Mouse (Mus musculus) hindbrain, postnatal 0 days (tissue): ENCODE measurements around the gene Wt1. TPM values are rescaled to one million over a fixed set of nuclear protein-coding genes. Genes with fewer than 3 reads are reported as not detected.

ENCODE experiments used
- ATAC-seq: fragments of 200-750 bp; cut with Nextera tagmentation; 2 replicates; pipeline ENCODE4 v1.8.0; 2017; ENCODE audit warnings: mild to moderate bottlenecking, moderate TSS enrichment, moderate library complexity
- DNase-seq: peaks from one replicate; pipeline ENCODE4 v3.0.0-alpha.2; 2015; ENCODE audit warnings: low spot score
- H3K27ac ChIP-seq: fragments of 300-500 bp; sonication (generic); 2 replicates; pipeline ENCODE4 v1.5.1; 2014; ENCODE audit warnings: mild to moderate bottlenecking
- H3K27me3 ChIP-seq: fragments of 300-500 bp; sonication (generic); 2 replicates; pipeline ENCODE4 v1.6.1; 2014; ENCODE audit warnings: low read length, mixed read lengths; ENCODE audit not compliant: insufficient read depth
- H3K36me3 ChIP-seq: fragments of 300-500 bp; sonication (generic); 2 replicates; pipeline ENCODE4 v1.6.1; 2014; ENCODE audit warnings: low read length, mixed read lengths; ENCODE audit not compliant: insufficient read depth
- H3K4me1 ChIP-seq: fragments of 300-500 bp; sonication (generic); 2 replicates; pipeline ENCODE4 v1.6.1; 2014; ENCODE audit warnings: antibody characterized with exemption, low read length, mixed read lengths; ENCODE audit not compliant: insufficient read depth
- H3K4me2 ChIP-seq: fragments of 300-500 bp; sonication (generic); 2 replicates; pipeline ENCODE4 v1.6.1; 2014; ENCODE audit warnings: low read depth, mild to moderate bottlenecking, low read length, moderate library complexity, mixed read lengths
- H3K4me3 ChIP-seq: fragments of 300-500 bp; sonication (generic); 2 replicates; pipeline ENCODE4 v1.5.1; 2014; ENCODE audit warnings: low read length
- H3K9ac ChIP-seq: fragments of 300-500 bp; sonication (generic); replicated peaks from 2 replicates; pipeline ENCODE4 v1.6.1; 2014; ENCODE audit warnings: mild to moderate bottlenecking, low read length, moderate library complexity, mixed read lengths
- H3K9me3 ChIP-seq: fragments of 300-500 bp; sonication (generic); 2 replicates; pipeline ENCODE4 v1.6.1; 2016; ENCODE audit warnings: low read length, mixed read lengths
- CTCF ChIP-seq: IDR thresholded peaks from 2 replicates; pipeline ENCODE4 v1.5.1; 2016; ENCODE audit warnings: antibody characterized with exemption, control low read depth, low read depth
- WGBS: fragments of 180-500 bp; shearing (Covaris S2); extraction: QIAGEN DNeasy Blood & Tissue Kit; methylation state at CpG from one replicate; pipeline ENCODE4 v1.1.7; 2014; 5-methylcytosine and 5-hydroxymethylcytosine counted together
- polyA plus RNA-seq: library from polyadenylated mRNA; unstranded; fragments of >200 nt; fragmentation: Nextera tagmentation; extraction: Ambion mirVana; gene quantifications from 2 replicates; pipeline ENCODE4 v1.2.1, GENCODE M21; 2015
- total RNA-seq: library from RNA; depleted of rRNA; stranded (reverse); fragments of >200 nt; gene quantifications from 2 replicates; pipeline ENCODE4 v1.2.3, GENCODE M21; 2014

The Wt1 gene
- total and polyA plus RNA-seq, 2 experiments from 2014 or later, result 0.56 to 1.9 TPM

DNA sequence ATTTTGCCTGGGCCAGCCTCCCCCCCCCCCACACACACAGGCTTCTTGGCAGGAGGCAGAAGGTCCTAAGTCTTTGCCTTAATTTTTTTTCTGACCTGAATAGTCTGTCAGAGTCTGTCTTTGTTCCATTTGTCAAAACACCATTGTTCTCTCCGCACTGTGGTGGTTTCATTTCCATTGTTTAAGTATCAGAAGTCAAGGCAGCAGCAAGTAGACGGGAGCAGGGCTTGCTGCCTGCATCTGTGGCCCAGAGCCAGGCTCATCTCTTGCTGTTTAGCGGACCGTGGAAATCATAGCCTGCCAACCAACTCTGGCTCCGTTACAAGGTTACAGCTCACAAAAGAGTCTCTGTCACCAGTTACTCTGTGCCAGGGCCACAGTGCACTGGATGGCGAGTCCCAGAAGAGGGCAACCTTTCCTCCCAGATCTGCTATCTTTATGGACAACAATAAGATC is 17.6 kb upstream of the Wt1 start:
- H3K27me3 ChIP-seq, result peaks cover 10% of the 10 kb centered on the region; the same call in 1 of the 2 replicates
- peak; percentile 96 for DNase-seq
- WGBS, result 5% methylated on average over 6 of the region's 6 CpGs

DNA sequence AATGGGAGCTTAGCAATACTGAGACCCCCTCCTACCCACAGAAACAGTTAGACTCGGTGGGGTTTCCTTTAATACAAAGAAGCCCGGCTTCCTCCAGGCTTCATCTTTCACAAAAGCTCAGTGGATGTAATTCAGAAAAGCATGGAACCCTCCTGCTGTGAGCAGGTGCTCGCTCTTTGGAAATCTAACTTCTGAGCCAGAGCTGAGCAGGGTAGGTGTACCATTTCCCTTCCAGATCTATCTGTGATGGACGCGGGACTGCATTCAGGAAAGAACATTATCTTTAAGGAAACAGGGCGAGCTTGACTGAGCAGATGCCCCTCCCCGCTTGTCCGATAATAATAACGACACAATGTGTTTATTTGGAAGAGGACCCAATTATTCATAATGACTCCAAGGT is 12.3 kb upstream of the Wt1 start:
- Histone ChIP-seq H3K27ac (no peak overlapping the region), H3K36me3 (no peaks in the 10 kb centered on the region), H3K4me3 (no peak overlapping the region), H3K4me2 (no peak overlapping the region), H3K27me3 (peaks cover 31% of the 10 kb centered on the region), H3K9me3 (no peaks in the 10 kb centered on the region), H3K4me1 (no peaks in the 10 kb centered on the region), H3K9ac (no peak overlapping the region)
- DNase-seq (no peak), ATAC-seq (no peak)
- WGBS, result 10% methylated on average over 9 of the region's 9 CpGs
- TF ChIP-seq CTCF, result no peak

More for the DNA sequence above, 17.6 kb upstream of the Wt1 start:
- H3K9ac ChIP-seq, result no peak overlapping the region
- no peak overlapping the region for H3K27ac ChIP-seq
- peak; percentile 66 for TF ChIP-seq CTCF
- ATAC-seq, result peak; percentile 97
- no peak overlapping the region for H3K4me2 ChIP-seq
- H3K9me3 ChIP-seq, result no peaks in the 10 kb centered on the region
- no peaks in the 10 kb centered on the region for H3K36me3 ChIP-seq
- no peaks in the 10 kb centered on the region for H3K4me1 ChIP-seq
- no peak overlapping the region for H3K4me3 ChIP-seq

DNA sequence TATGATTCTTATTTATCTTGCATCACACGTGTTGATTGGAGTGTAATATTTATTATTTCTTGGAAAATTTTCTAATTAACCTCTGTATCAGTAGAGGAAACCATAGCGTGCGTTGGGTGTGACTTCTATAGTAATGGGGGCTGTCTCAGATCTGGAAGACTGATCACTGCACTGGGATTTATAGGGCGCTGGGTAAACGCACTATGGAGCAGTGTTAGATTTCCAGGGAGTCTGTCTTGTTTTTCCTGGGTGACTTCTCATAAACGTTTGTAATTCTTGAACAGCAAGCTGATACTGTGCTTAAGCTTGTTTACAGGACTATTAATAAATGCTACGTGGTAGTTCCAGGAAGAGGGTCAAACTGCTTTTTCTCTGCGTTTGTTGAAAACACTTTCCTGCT is 8.7 kb upstream of the Wt1 start:
- Histone ChIP-seq H3K27ac (no peak overlapping the region), H3K9me3 (no peaks in the 10 kb centered on the region), H3K4me3 (no peak overlapping the region), H3K4me2 (no peak overlapping the region), H3K36me3 (no peaks in the 10 kb centered on the region), H3K9ac (no peak overlapping the region), H3K4me1 (no peaks in the 10 kb centered on the region), H3K27me3 (peaks cover 60% of the 10 kb centered on the region)
- TF ChIP-seq CTCF, result no peak
- DNase-seq, result no peak
- no peak for ATAC-seq
- 77% methylated on average over 8 of the region's 8 CpGs for WGBS

DNA sequence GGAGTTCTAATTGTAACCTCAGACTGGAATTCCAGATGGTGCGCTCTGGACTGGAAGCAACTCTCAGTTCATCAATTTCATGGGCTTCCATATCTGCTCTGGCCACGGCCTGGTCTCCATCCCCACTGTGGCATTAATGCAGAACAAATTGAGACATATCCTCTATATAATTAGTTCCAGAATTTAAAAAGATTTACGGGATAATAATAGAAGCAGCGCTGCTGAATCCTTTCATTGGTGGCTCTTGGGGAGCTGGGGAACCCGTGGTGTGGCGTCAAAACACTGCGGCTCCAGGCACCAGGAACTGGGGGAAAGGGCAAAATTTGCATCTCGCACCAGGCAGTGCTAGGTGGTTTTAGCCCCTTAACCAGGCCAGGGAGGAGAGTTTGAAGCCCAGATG is 4.1 kb upstream of the Wt1 start:
- no peak overlapping the region for H3K4me3 ChIP-seq
- H3K4me1 ChIP-seq, result no peaks in the 10 kb centered on the region
- ATAC-seq, result no peak
- H3K9me3 ChIP-seq, result no peaks in the 10 kb centered on the region
- H3K36me3 ChIP-seq, result no peaks in the 10 kb centered on the region
- 1% methylated on average over 8 of the region's 8 CpGs for WGBS
- H3K4me2 ChIP-seq, result no peak overlapping the region
- H3K27ac ChIP-seq, result no peak overlapping the region
- no peak for TF ChIP-seq CTCF
- DNase-seq, result no peak
- peaks cover 84% of the 10 kb centered on the region for H3K27me3 ChIP-seq
- no peak overlapping the region for H3K9ac ChIP-seq

DNA sequence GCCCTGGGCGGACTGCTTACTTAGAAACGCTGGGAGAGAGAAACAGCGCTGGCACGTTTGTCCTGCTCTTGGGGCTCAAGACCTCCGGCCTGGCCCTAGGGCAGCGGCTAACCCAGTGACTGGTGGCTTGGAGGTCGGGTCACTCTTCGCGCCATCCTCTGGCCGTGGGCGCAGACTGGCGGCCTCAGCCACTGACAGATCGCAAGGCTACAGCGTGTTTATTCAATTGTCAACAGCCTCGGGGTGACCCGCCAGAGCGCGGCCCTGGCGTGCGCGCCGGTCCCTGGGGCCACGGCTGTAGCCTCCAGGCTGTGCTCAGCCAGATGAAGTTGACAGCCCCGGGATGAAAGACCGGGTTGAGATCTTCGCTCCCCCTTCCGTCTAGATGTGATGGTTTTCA is 3.4 kb upstream of the Wt1 start:
- H3K36me3 ChIP-seq, result no peaks in the 10 kb centered on the region
- H3K4me3 ChIP-seq, result peak overlapping the region; percentile 11; the same call in 1 of the 2 replicates
- peaks cover 87% of the 10 kb centered on the region for H3K27me3 ChIP-seq
- no peak for ATAC-seq
- DNase-seq, result no peak
- H3K27ac ChIP-seq, result no peak overlapping the region
- no peak for TF ChIP-seq CTCF
- WGBS, result under 1% methylated on average over 27 of the region's 27 CpGs
- no peak overlapping the region for H3K9ac ChIP-seq
- H3K4me1 ChIP-seq, result no peaks in the 10 kb centered on the region
- H3K9me3 ChIP-seq, result no peaks in the 10 kb centered on the region
- H3K4me2 ChIP-seq, result 0 out of 2 replicates have a peak overlapping the region, but pooled peaks have one; percentile 8

DNA sequence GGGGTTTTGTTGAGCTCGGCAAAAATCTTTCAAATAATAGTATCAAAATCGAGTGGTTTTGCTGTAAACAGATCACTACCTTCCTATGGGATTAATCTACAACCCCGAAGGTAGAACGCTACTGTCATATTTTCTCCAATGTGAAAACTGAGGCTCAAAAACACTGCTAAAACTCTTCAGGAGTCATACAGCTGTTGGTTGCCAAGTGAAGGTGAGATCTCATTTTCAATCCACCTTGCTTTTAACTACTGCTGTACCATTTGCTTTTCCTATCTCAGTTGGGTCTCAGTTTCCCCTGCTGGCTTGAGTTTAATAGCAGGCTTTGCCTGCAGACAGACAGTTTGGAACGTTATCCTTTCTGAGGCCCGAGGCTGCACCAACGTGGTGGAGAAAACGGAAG is 2.9 kb upstream of the Wt1 start:
- no peak for DNase-seq

DNA sequence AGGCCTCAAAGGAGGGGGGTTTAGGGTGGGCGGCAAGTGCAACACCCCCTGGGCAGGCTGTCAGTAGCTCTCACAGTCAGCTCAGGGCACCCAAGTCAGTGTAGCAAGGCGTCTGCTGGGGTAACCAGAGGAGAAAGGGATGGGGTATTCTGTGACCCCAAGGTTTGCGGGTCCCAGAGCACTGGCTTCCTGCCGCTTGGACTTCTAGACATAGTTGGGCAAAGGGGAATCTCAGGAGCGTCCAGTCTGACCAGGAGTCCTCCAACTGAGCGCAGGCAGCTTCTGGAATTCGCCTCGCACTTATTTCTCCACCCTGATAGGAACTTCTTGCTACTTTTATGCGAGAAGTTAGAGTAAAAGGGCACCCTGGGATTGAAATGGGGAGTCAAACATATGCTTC is 2.4 kb upstream of the Wt1 start:
- Histone ChIP-seq H3K9ac (no peak overlapping the region), H3K4me2 (no peak overlapping the region), H3K36me3 (no peaks in the 10 kb centered on the region), H3K9me3 (no peaks in the 10 kb centered on the region), H3K27ac (no peak overlapping the region), H3K27me3 (peaks cover 90% of the 10 kb centered on the region), H3K4me1 (no peaks in the 10 kb centered on the region), H3K4me3 (no peak overlapping the region)
- ATAC-seq, result no peak
- 2% methylated on average over 9 of the region's 9 CpGs for WGBS
- DNase-seq, result no peak
- TF ChIP-seq CTCF, result no peak

More for the DNA sequence above, 2.9 kb upstream of the Wt1 start:
- no peaks in the 10 kb centered on the region for H3K9me3 ChIP-seq
- H3K4me3 ChIP-seq, result no peak overlapping the region
- no peak for ATAC-seq
- no peaks in the 10 kb centered on the region for H3K36me3 ChIP-seq
- no peak overlapping the region for H3K9ac ChIP-seq
- H3K4me1 ChIP-seq, result no peaks in the 10 kb centered on the region
- no peak for TF ChIP-seq CTCF
- 3% methylated on average over 8 of the region's 8 CpGs for WGBS
- H3K27ac ChIP-seq, result no peak overlapping the region
- H3K27me3 ChIP-seq, result peaks cover 88% of the 10 kb centered on the region
- H3K4me2 ChIP-seq, result no peak overlapping the region
